Mouse (Mus musculus): ENCODE results near the gene Dedd2. TPM values are rescaled to one million over a fixed set of nuclear protein-coding genes. Genes with fewer than 3 reads are reported as not detected.

Dedd2 gene
- polyA plus RNA-seq, 2 experiments from 2014 or later, result 26.7 to 31.8 TPM

GRCm38 (mm10) chr7:25246079-25246758 is 25.8 kb upstream of the Dedd2 start:
- no peak for ATAC-seq

GRCm38 (mm10) chr7:25244562-25245369 is 24.4 kb upstream of the Dedd2 start:
- ATAC-seq, result no peak

GRCm38 (mm10) chr7:25243361-25243760 is 22.9 kb upstream of the Dedd2 start:
- no peak for ATAC-seq

GRCm38 (mm10) chr7:25241062-25241461 is 20.6 kb upstream of the Dedd2 start:
- no peak for ATAC-seq

GRCm38 (mm10) chr7:25240631-25241030 is 20.2 kb upstream of the Dedd2 start:
- no peak for ATAC-seq

GRCm38 (mm10) chr7:25238829-25239623 is 18.6 kb upstream of the Dedd2 start:
- peak; percentile 70 for ATAC-seq

GRCm38 (mm10) chr7:25238015-25238706 is 17.7 kb upstream of the Dedd2 start:
- peak; percentile 74 for ATAC-seq

- peak; percentile 65 for ATAC-seq
Measured at GRCm38 (mm10) chr7:25237249-25238014, 17.0 kb upstream of the Dedd2 start, which contains the start of gene Gsk3a. Gene Gsk3a, minus strand, starts transcription at chr7:25237851.

- no peak for ATAC-seq
Measured at GRCm38 (mm10) chr7:25235526-25235925, 15.1 kb upstream of the Dedd2 start.

- no peak for ATAC-seq
Measured at GRCm38 (mm10) chr7:25233061-25233460, 12.6 kb upstream of the Dedd2 start.

- no peak for ATAC-seq
Measured at GRCm38 (mm10) chr7:25232101-25232648, 11.8 kb upstream of the Dedd2 start.

- no peak for ATAC-seq
Measured at GRCm38 (mm10) chr7:25230690-25231285, 10.4 kb upstream of the Dedd2 start.

GRCm38 (mm10) chr7:25227523-25228300 is 7.3 kb upstream of the Dedd2 start:
- no peak for ATAC-seq

- ATAC-seq, result no peak
Measured at GRCm38 (mm10) chr7:25222275-25222967, 2.0 kb upstream of the Dedd2 start.

GRCm38 (mm10) chr7:25221102-25221883 is 878 bp upstream of the Dedd2 start, which contains the start of gene Zfp526:
Gene Zfp526, plus strand, starts transcription at chr7:25221425.
- peak; percentile 75 for ATAC-seq

- peak; percentile 70 for ATAC-seq
Measured at GRCm38 (mm10) chr7:25219756-25220456, 509 bp downstream of the Dedd2 start.

- ATAC-seq, result no peak
Measured at GRCm38 (mm10) chr7:25219416-25219750, 1.0 kb downstream of the Dedd2 start.

All from activated CD4-positive, CD25-positive, alpha-beta regulatory T cell, adult 4 months (primary cell).